Mouse (Mus musculus): ENCODE results near the gene Nsf.

Nsf gene

DNA sequence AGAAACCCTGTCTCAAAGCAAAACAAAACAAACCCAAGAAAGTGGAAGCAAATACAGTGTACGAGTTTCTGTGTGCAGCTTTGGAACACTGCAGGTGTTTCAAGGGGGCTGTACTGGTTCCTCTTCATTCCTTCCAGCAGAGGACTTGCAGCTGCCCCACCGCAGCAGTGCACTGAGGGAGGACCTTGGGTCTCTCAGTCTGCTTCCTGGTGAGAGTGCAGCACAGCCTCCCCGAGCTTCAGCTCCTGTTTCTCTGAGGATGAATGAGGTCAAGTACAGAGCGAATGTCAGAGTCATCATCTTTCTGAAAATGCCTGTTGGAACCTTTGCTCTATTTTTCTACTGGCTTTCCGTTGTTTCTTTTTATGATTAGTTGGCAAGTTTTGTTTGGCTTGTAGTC lies 12.5 kb downstream of the Nsf start:
- DNase-seq (ENCODE audit: low read depth, low spot score): no peak

DNA sequence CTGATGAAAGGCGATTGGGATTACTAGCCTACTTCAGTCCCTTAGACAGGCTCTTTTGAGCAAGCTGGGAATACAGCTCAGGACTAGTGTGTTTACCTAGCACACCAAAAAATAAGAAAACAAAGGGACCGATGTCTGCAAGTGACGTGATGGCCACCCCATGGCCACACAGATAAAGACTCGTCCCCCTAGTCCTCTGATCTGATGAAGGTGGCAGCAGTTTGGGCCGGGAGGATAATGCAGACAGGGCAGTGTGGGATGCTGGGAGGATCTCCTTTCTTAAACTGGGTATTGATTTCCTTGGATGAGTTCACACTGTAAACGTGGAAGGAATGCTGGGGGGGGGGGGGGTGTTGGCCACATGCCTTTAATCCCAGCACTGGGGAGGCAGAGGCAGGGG lies 13.0 kb downstream of the Nsf start:
- no peak for DNase-seq (ENCODE audit: low read depth, low spot score)

DNA sequence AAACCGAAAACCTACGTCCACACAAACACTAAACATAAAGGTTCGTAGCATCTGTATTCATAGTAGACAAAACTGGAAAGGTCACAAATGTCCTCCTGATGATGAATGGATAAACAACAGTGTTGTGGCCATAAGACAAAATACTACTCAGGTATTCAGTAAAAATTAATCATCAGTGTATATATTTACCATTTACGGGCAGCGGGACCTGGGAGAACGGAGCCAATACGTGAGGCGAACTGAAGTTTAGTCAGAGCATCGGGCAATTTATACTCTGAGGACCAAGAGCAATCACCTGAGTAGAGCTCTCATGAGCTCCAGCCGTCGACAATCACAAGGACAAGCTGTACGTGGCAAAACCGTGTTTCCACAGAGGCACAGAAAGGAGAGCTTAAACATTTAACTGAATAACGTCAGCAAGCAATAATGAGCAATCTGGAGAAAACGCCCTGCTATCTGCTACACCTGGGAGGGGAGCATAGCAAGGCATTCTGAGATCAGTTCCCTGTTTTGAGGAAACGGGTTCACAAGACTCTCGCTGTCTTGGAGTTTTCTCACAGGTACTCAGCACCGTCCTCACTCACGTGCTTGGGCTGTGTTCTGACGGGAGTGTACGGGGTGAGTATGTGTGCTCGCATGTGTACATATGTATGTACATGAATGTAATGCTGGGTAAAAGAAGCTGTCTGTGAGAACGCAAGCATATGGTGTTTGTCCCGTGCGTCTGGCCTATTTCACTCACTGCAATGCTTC lies 15.7 kb downstream of the Nsf start:
- no peak for DNase-seq (ENCODE audit: low read depth, low spot score)

DNA sequence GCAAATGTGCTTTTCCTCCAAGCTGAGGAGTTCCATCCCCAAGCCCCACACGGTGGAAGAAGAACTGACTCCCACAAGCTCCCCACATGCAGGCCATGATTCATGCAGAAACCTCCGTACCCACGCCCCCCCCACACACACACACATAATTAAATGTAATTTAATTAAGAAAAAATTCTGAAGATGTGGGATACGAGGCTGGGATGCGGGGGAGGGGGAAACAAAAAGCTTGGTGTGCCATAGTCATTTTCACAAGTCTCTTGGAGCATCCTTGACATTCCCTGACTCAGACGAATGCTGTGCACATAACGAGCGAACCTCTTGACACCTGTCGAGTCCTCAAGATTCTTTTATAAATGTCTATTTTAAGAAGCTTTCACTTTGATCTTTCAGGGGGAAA lies 16.4 kb downstream of the Nsf start:
- DNase-seq (ENCODE audit: low read depth, low spot score): no peak

- DNase-seq (ENCODE audit: low read depth, low spot score): peak; percentile 56
These were observed 18.1 kb downstream of the Nsf start for GRCm38 (mm10) chr11:103935717-103936116.

DNA sequence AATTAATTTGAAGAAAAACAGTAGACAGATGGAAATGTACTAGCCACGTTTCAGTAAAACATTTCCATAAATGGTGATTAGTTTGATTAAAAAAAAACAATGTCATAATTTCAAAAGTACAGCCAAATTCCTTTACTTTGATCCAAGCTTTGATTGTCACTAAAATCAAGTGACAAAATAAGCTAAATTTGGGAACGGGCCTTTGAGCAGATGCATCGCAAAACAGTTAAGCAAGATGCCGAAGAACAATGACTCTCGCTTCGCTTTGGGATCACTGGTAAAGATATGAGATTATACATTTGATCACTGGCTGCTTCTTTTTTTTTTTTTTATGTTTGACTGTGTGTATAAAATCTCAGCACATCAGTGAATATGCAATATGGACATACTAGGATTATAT lies 20.0 kb downstream of the Nsf start:
- DNase-seq (ENCODE audit: low read depth, low spot score): no peak

- no peak for DNase-seq (ENCODE audit: low read depth, low spot score)
These were observed 29.9 kb downstream of the Nsf start for GRCm38 (mm10) chr11:103923957-103924356.

- no peak for DNase-seq (ENCODE audit: low read depth, low spot score)
These were observed 30.6 kb downstream of the Nsf start for GRCm38 (mm10) chr11:103923272-103923671.

DNA sequence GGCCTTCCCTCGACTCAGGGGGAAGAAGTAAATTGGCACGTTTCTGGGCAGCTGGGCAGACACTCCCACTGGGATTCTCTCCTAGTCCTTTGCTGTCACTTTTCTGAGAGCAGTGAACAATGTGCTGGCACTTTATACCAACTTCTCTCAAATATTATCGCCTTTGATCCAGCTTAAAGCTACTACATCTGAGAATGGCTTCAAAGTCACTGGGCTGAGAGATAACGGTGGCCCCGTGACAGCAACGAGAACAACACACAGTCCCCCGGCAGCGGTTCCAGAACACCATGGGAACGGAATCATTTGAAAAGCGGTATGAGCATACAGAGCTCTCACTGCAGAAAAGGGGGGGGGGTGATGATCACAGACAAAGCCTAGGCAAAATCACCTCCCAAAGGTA lies 31.0 kb downstream of the Nsf start:
- no peak for DNase-seq (ENCODE audit: low read depth, low spot score)

DNA sequence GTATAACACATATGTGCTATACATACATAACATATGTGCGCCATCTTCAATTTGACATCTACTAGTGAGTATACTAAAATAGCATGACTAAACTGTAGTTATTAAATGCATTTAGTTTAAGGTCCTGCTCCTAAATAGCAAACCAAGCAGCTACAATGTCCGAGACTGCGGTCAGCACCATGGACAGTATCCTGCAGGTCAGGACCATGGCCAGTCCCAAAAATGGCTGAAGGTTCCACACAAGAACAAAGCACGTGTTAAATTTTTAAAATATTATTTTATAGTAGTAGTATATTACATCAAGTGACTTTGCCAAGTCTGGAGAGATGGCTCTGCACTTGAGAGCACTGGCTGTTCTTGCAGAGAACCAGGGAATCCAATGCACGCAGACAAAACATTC lies 33.2 kb downstream of the Nsf start:
- no peak for DNase-seq (ENCODE audit: low read depth, low spot score)

DNA sequence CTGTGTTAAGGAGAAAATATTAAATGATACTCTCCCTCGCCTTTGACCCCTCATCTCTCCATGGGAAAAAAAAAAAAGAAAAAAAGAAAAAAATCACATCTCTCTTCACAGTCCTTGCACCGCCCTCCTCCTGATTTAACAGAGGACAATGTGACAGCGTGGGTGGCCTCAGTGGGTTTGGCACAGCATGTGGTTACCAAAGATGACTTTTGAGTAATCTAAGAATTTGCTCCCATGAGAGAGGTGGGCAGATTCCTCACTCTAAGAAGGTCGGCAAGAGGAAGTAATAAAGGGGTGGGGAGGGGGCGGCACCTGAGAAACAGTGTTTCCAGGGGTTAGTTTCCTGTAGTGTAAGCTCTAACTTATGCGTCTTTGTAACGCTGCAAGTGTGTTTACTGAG lies 37.0 kb downstream of the Nsf start:
- DNase-seq (ENCODE audit: low read depth, low spot score): no peak

- no peak for DNase-seq (ENCODE audit: low read depth, low spot score)
These were observed 38.2 kb downstream of the Nsf start for GRCm38 (mm10) chr11:103915686-103916085.

DNA sequence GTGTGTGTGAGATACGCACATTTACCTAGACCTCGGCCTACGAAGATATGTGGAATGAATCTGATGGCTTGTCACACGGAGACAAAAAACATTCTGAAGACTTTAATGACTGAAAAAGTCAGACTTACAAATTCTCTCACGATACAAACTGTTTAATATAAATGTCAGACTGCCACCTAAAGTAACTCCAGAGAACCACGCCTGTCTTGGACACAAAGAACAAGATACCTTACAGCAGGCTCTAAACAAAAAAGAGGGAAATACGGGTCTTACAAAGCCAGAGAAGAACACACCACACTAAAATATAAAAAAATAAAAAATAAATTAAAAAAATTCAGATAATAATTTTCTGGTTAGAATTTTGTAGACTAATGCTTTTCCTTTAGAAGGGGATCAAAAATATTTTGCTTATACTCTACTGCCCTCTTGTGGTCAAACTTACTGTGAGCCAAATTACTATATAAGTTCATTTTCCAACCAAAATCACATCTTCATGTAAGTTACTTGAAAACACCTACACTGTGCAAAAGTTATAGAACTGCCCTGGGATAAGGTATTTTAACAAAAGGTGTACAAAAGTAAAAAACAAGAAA lies 42.8 kb downstream of the Nsf start:
- peak; percentile 45 for DNase-seq (ENCODE audit: low read depth, low spot score)

DNA sequence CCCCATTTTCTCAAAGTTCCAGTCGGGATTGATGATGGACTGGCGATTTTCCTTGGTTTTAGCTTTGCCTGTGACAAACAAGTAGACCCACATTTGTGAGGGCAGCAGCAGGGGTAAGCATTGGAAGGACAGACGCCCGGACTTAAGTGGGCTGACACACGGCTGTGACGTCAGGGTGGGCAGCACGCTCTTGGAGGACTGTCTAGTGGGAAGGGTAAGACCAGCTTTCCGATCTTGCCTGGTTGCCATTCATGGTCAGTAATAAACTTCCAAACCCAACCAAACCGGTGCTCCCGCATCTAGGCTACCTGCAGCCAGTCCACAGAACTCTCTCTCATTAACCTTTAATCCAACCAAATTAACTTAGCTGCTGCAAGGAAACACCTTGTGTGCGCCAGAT lies 43.3 kb downstream of the Nsf start:
- no peak for DNase-seq (ENCODE audit: low read depth, low spot score)

DNA sequence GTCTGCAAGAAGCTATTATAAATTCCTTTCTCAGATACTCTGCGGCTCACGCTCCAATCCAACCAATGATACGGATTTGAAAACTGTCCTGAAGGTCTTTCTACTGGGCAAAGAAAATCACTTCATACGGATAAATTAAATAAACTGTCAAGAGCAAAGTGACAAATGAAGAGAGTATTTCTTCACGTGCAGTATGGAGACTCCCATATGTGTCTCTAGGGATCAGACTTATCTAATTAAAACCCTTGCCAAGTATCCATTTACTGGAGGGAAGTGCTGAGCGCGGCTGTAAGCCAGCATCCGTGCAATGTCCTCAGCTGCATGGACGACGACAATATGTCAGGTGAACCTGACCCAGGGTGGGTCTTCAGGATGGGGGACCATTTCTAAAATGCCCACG lies 44.0 kb downstream of the Nsf start:
- no peak for DNase-seq (ENCODE audit: low read depth, low spot score)

GRCm38 (mm10) chr11:103909396-103909795 lies 44.5 kb downstream of the Nsf start:
- DNase-seq (ENCODE audit: low read depth, low spot score): no peak

DNA sequence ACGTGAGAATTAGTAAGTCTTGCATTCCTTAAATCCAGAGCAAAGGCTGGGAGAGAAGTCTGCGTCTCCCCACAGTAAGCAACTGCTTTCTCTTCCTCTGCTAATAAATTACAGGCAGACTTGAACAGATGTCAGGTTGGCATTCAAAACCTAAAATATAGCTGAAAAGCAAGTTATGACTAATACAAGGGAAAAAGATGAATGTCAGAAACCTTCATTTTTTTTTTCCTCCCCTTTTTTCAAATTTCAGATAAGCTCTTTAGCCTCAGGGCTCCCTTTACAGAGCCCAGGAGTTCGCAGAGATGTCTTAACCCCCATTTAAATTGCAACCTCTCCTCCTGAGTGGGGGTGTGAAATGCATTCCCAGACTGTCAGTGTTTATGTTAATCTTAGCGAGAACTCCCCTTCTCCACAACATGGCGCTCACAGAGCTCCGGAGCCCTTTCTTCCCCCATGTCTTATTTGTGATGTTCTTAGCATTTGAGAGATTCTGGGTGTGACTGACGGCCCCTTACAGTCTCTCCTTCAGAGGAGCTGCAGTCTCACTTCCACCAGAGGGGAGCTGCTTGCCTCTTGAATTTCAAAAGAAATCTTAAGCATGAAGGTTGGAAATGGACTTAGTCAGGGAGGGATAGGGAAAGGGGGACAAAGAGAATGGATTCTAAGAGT lies 47.7 kb downstream of the Nsf start:
- peak; percentile 19 for DNase-seq (ENCODE audit: low read depth, low spot score)

- no peak for DNase-seq (ENCODE audit: low read depth, low spot score)
These were observed 48.4 kb downstream of the Nsf start for GRCm38 (mm10) chr11:103905506-103905905.

DNA sequence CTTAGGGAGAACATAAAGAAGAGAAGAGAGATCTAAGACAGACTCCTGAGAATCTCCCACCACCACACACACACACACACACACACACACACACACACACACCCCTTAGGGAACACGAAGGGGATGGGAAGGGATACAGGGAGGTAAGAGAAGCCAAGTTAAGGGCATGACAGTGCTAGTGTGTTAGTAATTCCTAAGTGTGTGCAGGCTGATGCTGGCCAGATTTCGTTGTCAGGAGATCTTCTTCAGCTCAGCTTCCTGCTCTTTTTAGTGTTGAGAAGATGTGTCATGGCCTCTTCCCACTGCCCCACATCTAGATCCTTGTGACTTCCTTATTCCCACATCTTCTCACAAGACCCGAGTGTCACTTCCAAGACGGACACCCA lies 52.3 kb downstream of the Nsf start:
- no peak for DNase-seq (ENCODE audit: low read depth, low spot score)

- no peak for DNase-seq (ENCODE audit: low read depth, low spot score)
These were observed 52.9 kb downstream of the Nsf start for GRCm38 (mm10) chr11:103900803-103901580.

- DNase-seq (ENCODE audit: low read depth, low spot score): no peak
These were observed 56.7 kb downstream of the Nsf start for GRCm38 (mm10) chr11:103896966-103897750.

- DNase-seq (ENCODE audit: low read depth, low spot score): no peak
These were observed 57.8 kb downstream of the Nsf start for GRCm38 (mm10) chr11:103896056-103896455.
